Mouse (Mus musculus) frontal cortex, adult (tissue): Measurements from ENCODE around the gene Csf2rb2.
"Not testable (repeated sequence)": the region's sequence is repeated elsewhere in the genome, so short reads cannot be mapped to it uniquely, and the experiment has no call there.

Experiments
- ATAC-seq: cut with Nextera tagmentation; 2 replicates; pipeline ENCODE4 v1.9.2; 2017; ENCODE audit warnings: mild to moderate bottlenecking, moderate library complexity, mixed read lengths; ENCODE audit not compliant: low TSS enrichment

The Csf2rb2 gene

DNA sequence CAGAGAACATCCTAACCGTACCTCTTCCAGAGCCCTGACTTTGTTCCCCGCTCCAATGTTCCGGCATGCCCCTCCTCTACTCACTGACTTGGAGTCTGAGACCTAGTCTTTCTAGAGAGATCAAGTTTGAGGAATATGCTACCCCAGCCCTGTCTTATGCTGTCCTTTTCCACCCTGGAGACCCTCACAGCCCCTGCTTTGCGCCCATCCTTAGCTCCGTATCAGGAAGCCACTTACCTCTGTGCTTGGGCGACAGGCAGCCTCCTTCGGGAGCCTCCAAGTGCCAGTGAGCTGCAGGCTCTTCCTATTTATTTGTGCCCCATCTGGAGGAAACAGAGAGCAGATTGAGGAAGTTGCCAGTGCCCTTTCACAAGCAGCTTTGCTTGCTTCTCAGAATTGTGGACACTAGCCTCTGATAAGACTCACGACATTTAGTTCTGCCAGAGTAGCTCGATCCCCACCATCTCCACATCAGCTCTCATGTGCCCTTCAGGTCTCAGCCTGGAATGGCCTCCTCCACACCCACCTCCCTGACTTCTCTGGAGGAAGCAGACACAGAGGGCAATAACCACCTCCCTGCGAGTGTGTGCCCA is at the start of gene Csf2rb2:
Gene Csf2rb2 (minus strand): TSS at position 381 of the 593 bp plus-strand sequence.
- no peak for ATAC-seq

DNA sequence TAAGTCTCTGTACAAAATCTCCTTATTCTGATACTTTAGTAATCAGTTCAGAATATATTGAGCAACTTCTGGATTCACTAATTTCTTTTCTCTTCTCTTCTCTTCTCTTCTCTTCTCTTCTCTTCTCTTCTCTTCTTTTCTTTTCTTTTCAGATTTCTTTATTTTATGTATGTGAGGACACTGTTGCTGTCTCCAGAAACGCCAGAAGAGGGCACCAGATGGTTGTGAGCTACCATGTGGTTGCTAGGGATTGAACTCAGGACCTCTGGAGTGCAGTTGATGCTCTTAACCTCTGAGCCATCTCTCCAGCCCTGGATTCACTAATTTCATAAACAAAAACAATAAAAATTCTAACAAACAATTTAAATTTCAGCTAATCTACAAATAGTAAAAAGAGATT is 49.4 kb upstream of the Csf2rb2 start:
- no peak for ATAC-seq

DNA sequence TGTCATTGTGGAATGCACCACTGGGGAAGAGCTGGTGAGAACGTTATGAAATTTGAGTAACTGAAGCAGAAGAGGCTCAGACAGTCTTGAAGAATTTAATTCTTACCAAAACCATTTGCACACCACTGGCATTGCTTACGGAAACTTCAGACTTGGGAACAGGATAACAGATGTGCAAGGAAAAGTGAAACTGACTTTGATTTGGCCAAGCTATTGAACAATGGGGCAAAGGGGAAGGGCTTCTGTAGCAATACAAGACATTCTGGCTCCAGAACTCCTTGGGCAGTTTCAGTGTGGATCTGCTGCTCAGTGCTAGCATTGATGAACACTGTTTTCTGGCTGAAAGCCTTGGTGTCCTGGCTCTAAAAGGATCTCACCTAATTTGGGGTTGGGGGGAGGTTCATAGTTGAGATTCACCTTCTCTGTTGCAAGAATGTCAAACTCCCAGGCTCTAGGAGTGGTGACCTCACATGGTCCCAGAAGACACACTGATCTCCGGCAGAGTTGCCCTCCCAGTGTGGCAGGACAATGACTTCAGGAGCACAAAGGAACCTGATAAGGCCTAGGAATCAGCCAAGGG is 46.2 kb upstream of the Csf2rb2 start:
- ATAC-seq = no peak

DNA sequence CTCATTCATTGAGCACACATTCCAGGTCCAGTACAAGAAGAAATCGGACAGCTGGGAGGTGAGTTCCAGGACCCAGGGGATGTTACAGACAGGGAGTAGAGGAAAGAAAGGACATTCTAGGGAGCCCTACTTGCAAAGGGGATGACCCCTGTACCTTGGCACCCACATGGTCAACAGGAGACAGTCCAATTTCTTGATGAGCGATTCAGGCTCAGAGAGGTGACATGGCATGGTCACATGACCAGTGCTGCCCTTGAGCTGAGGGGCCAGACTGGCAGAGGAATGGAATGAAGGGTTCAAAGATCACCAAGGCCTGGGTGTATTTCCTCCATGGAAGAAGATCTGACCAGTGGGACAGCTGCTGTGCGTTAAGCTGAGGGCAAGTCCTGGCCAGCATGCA is 39.0 kb upstream of the Csf2rb2 start:
- no peak for ATAC-seq

DNA sequence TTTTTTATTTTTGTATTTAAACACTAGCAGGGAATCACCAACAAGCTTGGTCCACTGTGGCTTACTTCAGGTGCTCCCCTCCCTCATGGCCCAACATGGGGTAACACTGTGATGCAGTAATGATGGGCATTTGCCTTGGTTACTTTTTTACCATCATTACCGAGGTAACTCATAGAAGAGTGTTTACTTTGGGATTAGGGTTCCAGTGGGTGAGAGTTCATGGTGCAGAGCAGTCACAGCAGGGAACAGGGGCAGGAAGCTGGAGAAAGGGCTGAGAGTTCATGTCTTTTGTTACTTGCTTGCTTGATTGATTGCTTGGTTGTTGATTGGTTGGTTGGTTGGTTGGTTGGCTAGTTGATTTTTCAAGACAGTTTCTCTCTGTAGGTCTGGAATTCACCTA is 38.2 kb upstream of the Csf2rb2 start:
- no peak for ATAC-seq

DNA sequence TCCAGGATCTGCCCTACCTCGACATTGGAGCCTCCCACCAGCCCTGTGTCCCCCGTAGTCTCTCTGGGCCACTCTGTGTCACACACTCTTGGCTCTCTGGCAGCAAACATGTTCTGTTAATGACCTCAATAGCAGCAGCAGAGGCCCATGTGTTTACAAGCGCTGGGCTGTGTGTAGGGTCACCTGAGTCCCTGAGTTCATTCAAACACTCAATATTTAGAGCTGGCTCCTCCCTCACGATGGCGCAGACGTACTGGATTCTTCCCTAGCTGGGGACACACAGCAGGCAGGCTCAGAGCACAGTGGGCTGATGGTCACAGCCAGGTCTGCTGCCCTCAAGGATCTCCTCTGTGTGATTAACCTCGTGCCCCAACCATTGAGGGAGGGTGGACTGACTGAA is 35.4 kb upstream of the Csf2rb2 start:
- ATAC-seq = not testable (repeated sequence)

DNA sequence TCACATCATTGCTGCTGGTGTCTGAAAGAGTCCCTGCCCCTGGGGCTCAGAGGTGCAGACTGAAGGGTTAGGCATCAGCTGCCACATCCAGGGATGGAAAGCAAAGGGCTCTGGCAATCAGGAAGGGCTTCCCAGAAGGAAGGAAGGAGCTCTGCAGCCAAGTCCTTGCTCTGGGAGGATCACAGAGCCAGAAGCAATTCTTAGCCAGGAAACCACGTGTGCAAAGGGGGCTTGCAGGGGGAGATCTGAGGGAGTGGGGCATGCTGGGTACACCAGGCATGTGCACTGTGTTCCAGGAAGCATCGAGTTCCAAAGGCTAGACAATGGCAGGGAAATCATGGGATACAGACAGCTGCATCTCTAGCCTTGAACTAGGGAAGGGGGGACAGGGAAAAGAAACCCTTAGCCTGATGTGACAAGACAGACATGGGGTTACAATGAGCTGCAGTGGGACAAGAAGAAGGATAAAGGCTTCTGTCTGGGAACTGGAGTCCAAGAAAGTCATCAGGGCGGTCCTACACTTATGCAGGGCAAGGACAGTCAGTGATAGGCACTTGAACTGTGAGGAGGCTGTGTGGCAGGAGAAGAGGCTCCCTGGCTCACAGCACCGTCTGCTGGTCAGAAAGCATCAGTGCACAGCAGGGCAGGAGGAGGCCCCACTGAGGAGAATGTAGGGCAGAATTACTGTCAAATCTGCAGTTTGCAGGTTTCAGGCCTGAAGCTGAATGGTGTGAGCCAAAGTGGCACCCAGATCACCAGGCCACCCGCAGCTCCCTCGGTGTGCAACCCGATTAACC is 34.3 kb upstream of the Csf2rb2 start:
- ATAC-seq = peak; percentile 91

DNA sequence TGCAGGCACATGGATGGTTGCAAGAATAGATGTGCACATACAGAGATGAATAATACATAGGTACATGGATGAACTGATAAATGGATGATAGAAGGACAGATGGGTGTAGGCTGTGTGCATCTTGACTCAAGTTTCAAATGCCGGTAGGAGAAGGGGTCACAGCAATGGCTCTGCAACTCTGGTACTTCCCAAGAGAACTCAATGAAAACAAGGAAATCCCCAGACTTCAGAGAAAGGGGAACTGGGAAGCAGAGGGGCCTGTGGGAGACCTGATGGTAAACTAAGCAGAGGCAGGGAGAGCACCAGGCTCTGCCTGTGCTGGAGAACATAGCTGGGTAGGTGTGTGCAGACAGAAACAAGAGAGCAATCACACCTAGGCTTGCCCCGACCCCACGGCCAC is 28.9 kb upstream of the Csf2rb2 start:
- no peak for ATAC-seq

DNA sequence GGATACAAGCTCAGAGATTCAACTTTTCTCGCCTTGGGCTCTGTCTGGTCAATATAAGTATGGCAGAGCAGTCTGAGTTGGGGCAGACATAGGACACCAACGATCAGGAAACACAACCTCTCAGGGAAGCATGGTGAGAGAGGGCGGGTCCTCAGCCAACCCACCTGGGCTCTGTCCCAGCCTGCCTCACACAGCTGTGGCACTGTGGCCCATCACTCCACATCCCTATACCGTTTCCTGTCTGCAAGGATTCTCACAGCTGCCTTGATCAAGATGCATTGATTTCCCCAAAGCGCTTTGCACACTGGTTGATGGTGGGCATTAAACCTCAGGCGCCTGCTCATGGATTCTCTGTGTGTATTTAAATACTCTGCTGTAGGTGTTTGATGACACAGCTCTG is 27.5 kb upstream of the Csf2rb2 start:
- no peak for ATAC-seq

DNA sequence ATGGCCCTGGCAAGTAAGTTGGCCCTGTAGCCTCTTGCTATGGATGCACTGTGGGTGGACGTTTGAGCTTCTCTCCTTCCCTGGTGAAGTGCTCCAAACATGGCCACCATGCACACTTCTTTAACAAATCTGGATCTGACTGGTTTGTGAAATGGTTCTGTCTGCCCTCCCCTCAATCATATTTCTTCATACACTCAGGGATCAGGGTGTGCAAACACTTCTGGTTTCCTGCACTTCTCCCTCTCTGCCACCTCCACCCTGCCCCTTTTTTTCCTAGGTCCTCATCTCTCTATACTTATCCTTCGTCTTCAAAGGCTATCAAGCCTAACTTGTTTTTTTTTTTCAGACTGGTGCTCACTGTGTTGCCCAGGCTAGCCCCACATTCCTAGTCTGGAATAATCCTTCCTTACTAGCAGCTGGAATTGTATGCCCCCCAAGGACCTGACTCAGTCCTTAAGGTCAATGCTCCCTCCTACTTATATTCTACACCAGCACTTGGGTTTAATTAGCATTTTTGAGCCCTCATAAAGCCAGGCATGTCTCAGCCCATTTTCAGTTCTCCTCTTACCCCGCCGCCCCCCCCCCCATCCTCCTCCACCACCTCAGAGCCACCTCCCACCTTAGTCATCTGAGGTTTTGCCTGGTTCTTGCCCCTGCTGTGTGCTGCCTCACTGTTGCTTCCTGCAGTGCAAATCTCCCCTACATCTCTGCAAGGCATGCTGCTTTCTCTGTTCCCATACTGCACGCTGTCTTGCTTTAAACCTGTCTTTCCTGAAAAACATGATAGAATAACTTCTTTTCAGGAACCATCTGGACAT is 26.2 kb upstream of the Csf2rb2 start:
- no peak for ATAC-seq

DNA sequence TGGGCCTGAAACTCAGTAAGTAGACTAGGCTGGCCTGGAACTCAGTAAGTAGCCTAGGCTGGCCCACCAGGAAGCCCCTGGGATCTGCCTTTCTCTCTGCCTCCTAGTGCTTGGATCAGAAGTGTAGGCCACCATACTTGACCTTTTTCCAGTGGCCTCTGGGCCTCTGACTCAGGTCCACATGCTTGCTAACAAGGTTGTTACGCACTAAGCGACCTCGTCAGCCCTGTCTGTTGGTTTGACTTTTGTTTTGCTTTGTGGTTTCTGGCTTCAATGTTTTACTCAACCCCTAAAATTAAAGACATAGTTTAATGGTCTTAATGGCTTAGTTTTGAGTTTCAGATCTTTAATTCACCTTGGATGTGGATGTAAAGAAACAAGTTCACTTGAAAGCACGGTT is 25.2 kb upstream of the Csf2rb2 start:
- ATAC-seq = no peak

DNA sequence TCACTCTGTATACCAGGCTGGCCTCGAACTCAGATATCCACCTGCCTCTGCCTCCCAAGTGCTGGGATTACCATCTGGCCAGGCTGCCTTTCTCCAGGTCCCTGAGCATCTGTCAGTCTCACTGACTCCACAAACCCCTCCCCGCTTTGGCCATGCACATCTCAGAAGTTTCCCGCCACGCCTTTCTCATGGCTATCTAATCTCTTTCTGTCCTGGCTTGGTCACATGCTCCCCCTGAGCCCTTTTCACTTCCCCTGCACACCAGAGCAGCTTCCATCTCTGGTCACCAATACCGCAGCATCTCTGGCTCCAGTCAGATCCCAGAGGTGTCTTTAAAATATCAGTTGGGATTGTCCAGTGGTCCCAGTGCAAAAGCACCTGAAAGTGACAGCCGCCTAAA is 24.5 kb upstream of the Csf2rb2 start:
- ATAC-seq = not testable (repeated sequence)

DNA sequence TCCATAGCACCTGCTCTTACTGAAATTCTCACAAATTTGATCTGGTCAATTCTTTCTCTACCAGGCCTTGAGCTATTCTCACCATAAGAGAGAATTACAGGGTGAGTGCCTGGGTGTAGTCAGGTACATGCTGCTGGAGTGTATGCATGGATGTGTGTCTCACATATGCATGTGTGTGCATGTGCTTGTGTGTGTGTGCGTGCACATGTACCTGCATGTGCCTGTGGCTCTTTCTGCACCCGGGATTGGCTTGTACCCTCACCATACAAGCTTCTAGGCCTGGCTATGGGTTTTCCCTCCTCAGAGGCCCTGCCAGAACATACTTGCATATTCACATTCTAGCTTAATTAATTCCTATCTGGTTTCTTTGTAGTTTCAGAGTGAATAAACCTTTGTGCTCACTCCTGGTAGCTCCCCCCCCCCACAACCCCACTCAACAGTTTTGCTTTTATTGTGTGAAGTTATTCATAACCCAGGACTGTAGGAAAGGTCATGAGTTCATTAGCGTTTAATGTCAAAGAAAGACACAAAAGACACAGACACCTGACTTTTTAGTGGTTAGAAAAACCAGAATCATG is 23.1 kb upstream of the Csf2rb2 start:
- no peak for ATAC-seq

DNA sequence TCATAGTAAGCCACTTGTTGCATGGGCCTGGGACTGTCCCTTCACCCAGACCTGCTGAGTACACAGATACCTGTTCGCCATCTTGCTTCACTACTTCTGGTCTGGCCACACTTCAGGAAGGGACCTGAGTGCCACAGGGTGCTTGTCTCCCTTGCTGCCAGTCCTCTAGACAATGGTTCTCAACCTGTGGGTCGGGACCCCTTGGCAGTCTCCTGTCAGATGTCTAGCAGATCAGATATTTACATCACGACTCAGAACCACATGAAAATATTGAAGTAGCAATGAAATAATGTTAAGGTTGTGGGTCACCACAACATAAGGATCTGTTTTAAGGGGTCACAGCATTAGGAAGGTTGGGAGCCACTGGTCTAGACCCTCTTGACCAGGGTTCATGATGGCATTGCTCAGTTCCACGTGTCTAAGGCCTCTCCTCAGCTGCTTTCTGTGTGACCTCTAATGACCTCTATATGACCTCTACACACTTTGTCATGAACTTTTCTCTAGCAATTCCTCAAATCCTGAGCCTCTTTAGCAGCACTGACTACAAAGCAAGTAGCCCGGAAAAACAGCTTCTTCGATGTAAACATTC is 22.3 kb upstream of the Csf2rb2 start:
- not testable (repeated sequence) for ATAC-seq

DNA sequence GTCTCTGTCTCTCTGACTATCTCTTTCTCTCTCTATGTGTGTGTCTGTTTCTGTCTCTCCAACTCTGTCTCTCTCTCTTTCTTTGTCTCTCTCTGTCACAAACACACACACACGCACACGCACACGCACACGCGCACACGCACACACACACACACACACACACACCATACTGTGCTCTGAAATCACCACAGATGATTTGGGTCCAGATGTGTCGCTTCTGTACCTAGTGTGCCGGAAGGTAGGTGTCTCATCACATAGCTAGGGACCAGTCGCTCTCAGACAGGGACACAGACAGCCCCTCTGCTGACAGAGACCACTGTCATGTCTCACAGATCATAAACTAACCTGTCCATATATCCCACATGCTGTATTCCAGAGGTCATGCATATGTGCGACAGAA is 21.2 kb upstream of the Csf2rb2 start:
- ATAC-seq = no peak

DNA sequence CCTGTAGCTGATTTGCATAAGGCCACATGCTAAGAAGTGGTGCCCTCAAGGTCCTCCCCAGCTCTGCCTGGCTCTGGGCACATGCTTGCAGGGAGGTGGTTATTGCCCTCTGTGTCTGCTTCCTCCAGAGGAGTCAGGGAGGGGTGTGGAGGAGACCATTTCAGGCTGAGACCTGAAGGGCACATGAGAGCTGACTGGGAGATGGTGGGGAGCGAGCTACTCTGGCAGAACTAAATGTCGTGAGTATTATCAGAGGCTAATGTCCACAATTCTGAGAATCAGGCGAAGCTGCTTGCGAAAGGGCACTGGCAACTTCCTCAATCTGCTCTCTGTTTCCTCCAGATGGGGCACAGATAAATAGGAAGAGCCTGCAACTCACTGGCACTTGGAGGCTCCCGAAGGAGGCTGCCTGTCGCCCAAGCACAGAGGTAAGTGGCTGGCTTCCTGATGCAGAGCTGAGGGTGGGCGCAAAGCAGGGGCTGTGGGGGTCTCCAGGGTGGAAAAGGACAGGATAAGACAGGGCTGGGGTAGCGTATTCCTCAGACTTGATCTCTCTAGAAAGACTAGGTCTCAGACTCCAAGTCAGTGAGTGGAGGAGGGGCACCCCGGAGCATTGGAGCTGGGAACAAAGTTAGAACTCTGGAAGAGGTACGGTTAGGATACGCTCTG is 20.3 kb upstream of the Csf2rb2 start, which contains the start of gene Csf2rb:
Gene Csf2rb (plus strand): TSS at position 82 of the 669 bp plus-strand sequence.
- no peak for ATAC-seq

DNA sequence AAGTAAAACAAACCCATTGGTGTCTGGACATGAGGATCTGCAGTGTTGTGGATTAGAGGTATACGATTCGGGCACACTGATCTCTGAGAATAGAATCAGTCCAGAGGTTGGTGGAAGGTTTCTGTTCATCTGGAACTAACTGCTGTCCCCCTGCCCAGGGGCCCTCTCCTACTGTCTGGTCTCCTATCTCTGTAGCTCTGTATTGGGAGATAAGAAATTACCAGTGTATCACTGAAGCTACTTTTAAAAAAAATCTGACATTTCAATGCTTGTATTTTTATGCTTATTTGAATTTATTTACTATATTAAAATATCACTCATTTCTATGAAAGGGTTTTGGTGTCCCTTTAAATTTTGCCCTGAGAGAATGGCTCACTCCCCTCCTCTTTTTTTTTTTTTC is 18.8 kb upstream of the Csf2rb2 start:
- ATAC-seq = no peak

DNA sequence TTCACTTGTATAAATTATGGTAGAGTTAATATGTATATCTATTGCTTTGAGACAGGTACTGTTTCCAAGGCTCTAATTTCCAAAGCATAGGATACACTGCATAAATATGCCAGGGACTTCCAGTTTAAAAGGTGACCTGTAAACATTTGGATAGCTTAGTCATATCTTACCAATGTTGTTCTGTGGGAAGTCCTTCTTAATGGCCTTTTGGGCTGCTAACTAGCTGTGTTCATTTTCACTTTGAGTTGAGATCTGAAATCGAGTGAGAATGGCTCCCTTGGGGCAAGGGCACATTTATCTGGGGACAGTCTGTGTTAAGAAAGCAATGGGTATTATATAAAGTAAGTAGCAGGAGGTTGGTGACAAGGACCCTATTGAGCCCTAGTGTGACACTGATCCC is 17.8 kb upstream of the Csf2rb2 start:
- ATAC-seq = no peak

DNA sequence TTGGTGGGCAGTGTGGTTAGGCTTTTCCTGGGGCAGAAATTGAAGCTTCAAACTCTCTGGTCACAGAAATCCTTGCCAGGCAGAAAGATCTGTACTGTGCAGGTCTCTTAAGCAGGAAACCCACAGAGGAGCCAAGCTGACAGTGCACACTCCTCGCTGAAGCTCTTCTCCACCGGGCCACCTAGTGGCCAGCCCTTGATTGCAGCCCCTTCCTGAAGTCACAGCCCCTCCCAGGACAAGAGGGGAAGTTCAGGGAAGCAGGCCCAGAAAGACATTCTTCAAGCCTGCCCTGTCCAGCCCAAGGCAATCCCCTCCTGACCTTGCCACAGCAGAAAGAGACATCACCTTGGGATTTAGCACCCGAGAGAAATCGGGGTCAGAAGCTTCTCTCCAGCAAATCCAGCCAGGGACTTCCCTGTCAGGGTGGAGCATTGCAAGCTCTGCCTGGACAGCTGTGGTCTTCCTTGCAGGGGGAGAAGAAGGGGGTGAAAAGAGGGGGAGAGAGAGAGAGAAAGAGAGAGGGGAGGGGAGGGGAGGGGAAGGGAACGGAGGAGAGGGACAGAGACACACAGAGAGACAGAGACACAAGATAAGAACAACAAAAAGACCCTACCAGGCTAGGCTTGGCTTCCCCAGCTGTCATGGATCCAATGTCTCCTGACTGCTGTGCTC is 15.4 kb upstream of the Csf2rb2 start:
- peak; percentile 85 for ATAC-seq
